Mouse (Mus musculus): Measurements from ENCODE around the gene Blmh.

Gene Blmh

DNA sequence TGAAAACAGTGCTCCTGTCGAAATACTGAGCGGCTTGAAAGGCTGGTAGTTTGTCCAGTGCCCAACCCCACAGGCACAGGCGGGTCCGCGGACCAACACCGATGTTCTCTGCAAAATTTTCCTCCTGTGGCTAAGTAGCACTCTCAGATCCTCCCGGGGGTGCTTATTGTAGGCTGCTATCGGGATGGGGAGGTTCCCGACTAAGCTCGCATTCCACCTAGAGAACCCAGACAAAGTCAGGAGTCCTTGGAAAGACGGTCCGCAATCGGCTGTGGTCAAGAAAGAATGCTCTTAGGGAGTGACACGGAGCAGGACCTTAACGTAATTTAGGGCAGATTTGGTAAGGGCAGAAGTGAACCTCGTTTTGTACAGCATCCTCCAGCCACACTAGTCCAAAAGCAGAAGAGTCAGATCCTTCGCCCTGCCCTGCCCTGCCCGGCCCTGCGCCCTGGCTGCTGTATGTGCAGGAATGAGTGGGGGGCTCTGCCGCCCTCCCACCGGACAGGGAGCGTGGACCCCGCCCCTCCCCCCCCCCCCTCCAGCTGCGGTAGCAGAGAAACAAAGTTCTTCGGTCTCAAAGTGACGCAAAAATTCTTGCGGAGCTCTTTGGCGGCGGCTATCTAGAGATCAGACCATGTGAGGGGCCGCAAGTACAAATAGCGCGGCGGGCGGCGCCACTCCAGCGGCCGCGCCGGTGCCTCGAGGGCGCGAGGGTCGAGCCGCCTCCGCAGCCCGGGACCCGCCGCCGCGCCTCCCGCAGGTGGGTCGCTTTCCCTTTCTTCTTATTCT lies 73.5 kb downstream of the Blmh start, which contains the start of gene Slc6a4:
TSS of gene Slc6a4 (plus strand) at position 688 of the 789 bp plus-strand sequence.
- DNase-seq (ENCODE audit: low read depth in 2 of 2, low spot score in 2 of 2), result no peak

DNA sequence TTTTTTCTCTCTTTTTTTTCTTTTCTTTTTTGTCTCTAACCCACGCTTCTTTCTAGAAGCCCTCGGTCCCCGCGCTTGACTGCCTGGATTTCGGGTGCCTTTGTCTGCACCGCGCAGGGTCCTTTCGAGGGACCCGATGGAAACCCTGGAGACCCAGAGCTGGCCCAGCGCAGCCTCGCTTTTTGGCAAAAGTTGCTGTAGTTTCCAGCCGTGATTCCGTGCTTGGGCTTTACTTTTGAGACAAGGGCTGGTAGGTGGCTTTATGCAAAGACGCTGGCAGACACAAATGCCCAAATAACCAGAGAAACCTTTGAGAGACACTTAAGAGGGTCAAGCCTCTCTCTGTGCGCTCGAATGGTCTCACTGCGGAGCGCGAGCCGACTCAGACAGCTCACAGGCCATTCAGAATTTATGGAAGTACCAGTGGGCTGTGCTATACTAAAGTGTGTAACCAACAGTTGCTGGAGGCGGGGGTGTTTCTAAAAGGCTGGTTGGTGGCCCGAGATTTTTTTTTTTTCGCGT lies 74.2 kb downstream of the Blmh start:
- no peak for DNase-seq (ENCODE audit: low read depth in 2 of 2, low spot score in 2 of 2)

DNA sequence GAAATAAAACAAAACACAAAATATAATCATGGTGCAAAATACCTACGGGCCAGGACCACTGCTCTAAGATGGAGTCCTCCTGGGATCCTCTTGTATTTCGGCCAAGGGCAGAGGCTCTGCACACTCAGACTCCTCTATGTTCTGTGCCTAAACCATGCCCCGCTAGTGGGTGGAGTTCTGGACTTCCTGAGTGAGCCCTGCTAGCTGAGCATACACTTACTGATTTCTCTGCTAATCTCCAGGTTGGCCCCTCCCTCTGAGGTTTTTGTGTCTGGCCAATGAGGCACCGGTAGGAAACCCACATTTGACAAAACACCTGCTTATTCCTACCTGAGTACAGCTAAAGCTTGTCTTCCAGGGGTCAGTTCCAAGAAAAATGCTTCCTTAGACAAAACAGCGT lies 76.1 kb downstream of the Blmh start:
- no peak for DNase-seq (ENCODE audit: low read depth in 2 of 2, low spot score in 2 of 2)

DNA sequence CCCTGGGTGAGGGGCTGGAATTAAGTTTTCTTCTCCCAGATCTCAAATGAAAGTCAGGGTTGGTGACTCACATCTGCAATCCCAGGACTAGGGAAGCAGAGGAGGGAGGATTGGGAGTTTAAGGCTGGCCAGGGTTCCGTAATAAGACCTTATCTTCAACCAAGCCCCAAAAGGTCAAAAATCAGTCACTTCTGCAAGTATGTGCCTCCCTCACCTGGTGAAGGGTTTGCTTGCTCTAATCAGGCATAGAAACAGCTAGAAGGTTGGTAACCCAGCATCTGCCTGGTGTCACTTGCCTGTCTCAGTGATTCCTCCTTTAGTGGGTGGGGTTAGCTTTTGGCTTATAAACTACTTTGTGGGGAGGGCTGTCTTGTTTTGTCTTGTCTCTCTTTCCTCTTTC lies 77.8 kb downstream of the Blmh start:
- DNase-seq (ENCODE audit: low read depth in 2 of 2, low spot score in 2 of 2), result no peak

DNA sequence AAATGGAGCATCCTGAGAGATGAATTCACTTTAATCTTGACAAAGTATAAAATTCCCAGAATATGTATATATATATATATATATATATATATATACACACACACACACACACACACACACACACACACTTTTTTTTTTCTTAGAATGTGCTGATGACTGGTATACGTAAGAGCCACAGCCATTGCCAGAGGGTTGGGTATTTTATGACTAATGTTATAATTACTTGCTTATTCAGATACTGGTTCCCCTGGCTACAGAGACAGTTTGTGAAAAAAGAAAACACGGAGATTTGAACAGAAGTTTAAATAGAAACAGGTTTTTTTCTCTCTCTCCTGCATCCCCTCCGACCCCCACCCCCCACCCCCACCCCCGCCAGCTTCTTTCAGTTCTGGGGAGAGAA lies 81.3 kb downstream of the Blmh start:
- DNase-seq (ENCODE audit: low read depth in 2 of 2, low spot score in 2 of 2), result no peak

DNA sequence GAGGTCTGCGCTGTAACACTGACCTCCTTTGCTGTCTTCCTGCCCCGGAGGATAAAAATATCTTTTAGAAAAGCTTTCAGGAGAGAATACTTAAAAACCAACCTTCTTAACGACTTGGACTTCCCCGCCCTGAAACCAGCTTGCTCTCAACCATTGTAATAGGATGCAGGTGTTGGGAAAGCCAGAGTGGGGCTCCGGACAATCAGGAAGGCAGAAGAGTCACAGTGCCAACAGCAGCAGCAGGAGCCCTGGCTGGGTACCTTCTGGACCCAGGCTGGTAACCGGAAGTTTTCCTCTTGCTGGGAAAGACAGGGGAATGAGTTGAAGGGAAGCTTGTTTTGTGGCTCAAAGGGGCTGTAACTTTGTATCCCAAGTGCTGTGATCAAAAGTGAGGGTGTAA lies 82.0 kb downstream of the Blmh start:
- no peak for DNase-seq (ENCODE audit: low read depth in 2 of 2, low spot score in 2 of 2)

DNA sequence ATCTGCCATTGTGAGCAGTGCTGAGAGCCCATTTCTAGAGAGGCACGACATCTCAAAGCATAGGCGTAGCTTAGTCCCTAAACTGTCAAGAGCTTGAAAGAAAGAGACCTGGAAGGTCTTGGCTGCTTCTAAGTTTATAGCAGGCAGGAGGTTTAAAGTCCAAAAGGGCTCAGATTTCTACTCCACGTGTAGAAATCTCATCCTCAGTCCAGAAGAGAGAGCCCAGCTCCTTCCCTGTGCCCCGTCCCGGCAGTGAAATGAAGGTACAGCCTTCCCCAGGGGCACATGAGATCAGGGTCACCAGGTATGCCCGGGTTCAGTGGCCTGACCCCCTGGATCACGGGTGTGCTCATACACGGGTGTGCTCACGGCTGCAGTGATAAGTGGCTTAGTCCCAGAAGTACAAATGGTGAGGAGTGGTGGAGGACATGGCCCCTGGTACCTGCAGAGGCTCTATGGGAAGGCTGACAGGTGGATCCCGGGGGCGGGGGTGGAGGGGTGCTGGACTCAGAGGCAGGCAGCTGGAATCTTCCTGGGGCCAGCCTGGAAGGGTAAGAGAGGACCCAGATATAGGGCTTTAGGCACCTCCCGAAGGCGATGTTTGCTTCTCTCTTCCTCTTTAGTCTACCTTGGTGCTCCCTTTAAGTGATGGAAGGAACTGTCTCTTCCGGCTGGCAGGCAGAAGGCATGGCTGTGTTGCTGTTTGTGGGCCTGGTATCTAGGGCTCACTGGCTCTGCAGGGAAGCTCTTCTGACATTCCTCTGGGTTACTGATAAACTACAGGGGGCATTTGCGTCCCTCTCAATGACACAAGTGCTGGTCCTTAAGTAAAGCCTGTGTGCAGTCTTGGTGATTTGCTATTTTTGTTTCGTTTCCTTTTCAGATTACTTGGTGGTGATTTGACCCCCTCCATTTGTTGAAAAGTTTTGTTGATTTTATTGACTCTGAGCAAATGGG lies 84.7 kb downstream of the Blmh start:
- DNase-seq (ENCODE audit: low read depth in 2 of 2, low spot score in 2 of 2), result no peak

DNA sequence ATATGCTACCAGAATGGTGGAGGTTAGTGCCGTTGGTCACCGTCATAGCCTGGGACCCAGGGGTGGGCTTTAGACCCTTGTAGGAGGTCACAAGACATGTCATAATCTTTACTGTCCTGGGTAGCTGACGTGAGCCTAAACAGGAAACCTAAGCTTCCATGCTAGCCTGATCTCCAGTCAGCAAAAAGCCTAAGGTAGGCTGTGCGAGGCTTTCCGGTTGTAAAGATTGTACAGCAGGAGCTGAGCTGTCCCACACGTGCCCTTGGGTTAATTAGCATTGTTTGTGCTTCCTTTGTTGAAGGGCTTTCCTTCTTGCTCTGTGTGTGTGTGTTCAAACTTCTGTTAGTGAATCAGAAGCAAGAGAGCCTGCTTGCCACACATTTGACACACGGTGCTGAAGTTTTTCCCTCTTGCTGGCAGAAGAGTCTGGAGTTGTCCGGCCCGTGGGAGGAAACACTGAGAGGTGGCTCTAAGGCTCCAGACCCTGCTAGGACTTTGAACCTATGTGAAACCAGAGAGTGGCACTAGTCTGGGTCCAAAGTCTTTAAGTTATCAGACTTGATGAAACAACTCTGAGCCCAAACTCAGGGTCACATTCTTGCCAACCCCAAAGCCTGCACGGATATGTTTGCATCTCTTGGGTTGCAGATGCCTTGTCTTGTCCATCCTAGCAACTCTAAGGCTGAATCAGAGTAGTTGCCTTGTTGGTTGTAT lies 86.3 kb downstream of the Blmh start:
- no peak for DNase-seq (ENCODE audit: low read depth in 2 of 2, low spot score in 2 of 2)

DNA sequence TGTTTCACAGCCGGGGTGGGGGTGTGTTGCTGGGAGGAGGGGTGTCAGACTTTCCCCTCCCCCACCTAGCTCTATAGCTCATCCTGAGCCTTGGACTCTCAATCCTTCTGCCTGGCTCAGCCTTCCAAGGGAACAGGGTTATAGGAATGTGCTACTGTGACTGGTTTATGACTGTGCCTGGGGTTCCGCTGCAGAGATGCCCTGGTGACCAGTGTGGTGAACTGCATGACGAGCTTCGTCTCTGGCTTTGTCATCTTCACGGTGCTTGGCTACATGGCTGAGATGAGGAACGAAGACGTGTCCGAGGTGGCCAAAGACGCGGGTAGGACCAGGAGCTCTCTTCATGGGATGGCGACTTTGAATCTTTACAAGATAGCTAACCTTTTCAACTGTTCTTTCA lies 93.4 kb downstream of the Blmh start:
- DNase-seq (ENCODE audit: low read depth in 2 of 2, low spot score in 2 of 2), result no peak

DNA sequence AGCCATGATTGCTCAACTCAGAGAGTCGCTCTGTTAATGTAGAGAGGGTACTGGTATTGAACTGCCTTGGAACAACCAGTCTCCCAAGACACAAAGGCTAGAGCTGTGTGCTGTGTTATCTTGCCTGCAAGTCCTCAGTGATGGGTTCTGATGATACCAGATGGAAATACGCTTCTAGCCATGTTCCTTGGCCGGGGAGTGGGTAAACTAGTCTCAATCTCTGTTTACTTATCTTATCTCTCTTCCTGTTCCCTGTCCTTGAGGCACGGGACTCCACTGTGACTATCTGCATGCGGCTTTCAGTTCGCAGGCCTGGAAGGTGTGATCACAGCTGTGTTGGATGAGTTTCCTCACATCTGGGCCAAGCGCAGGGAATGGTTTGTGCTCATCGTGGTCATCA lies 94.9 kb downstream of the Blmh start:
- DNase-seq (ENCODE audit: low read depth in 2 of 2, low spot score in 2 of 2), result no peak

DNA sequence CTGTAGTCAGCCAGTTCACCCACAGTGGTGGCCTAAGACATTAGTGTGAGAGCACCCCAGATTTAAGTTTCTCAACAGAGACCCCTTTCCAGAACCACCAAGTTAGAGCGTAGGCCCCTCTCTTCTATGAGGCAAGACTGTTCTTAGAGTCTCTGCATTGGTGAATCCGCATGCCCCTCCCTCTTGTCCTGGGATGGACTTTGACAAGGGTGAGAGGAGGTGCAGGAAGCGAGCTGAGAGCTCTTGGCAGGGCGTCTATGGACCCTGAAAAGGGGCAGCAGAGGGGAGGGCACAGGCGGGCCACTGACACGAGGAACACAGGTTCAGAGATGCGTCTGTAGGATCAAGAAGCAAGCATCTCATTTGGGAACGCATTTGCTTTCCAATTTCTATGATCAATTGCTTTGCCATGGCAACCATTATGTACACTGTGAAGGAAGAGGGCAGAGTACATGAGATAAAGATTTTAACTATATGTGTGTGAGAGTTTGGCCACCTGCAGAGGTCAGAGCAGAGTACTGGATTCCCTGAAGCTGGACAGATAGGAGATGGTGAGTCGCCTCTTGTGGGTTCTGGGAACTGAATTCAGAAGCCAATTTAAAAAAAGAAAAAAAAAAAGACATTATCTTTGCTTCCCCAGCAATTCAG lies 97.3 kb downstream of the Blmh start:
- DNase-seq (ENCODE audit: low read depth in 2 of 2, low spot score in 2 of 2), result no peak

DNA sequence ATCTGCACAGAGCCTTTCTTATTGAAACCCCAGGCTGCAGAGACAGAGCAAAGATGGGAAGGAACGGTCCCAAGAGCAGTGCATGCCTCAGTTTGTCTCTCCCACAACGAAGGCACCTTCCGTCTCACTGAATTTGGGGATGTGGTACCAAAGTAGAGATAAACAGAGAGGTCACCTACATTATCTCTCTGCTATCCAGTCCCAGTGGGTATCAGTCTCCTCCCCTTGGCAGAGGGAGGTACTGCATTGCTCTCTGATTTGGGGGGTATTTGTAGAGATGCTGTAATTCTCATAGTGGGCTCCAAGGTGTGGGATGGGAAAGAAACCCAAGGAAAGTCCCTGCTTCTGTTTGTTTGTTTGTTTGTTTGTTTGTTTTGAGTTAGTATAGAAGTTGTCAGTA lies 102.0 kb downstream of the Blmh start:
- DNase-seq (ENCODE audit: low read depth in 2 of 2, low spot score in 2 of 2), result no peak

DNA sequence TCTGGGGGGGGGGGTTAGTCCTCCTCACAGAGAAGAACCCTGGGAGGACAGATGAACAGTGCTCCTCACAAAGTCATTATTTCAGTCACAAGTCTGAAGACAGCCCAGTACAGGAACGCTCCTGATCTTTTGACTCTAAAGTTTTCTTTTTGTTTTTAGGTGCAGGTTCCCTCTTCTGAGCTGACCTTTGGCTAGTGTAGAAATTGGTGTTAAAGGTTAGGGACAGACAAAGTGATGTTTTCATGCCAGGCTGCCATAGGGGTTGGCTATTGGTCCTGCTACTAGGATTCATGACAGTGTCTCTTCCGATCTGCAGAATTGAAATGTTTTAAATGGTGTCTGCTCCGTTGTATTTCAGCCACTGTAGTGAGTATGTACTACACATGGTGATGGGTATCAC lies 103.5 kb downstream of the Blmh start:
- no peak for DNase-seq (ENCODE audit: low read depth in 2 of 2, low spot score in 2 of 2)

DNA sequence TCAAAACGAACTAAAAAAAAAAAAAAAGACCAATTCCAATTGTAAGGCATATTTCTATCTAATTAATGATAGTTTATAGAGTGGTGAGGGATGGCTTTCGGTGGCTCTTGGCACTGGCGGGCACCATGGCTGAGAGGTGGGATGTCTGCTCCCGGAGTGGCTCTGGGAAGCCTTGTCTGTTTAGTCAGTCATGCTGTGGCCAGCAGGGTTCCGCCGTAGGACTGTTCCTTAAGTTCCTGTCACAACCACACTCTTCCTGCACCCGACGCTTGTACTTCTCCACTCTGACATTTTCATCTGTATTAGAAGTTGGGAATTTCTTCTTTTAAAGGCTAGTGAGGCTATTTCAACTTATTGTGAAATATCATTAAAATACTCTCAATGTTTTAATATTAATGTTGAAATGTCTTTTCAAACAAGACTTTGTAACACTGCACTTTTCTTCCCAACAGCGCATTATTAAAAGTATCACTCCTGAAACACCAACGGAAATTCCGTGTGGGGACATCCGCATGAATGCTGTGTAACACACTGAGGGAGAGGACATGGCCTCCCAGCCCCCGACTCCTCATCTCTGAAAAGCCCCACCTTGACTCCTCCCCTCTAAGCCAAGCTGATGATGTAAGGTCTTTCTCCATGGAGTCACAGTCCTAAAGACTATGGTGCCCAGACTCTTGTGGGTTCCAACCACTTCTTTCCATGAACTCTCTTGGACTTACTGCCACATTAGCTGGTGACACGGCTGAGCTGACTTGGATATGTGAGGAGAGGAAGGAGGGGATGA lies 106.7 kb downstream of the Blmh start:
- DNase-seq (ENCODE audit: low read depth in 2 of 2, low spot score in 2 of 2), result no peak

All from CD8-positive naive resting alpha-beta T cell, adult 2 months (primary cell).